Mouse (Mus musculus): ENCODE data around the gene Creld1. TPM values are rescaled to one million over a fixed set of nuclear protein-coding genes. Genes with fewer than 3 reads are reported as not detected.

Gene Creld1
- total RNA-seq (2012; rRNA removed) (4.3 and 6.2 TPM in 2 replicates), total RNA-seq (2014; rRNA removed) (3.3 and 3.4 TPM in 2 replicates), polyA plus RNA-seq (2012; ENCODE audit: insufficient read length, low read depth) (12.9 and 14.3 TPM in 2 replicates)

DNA sequence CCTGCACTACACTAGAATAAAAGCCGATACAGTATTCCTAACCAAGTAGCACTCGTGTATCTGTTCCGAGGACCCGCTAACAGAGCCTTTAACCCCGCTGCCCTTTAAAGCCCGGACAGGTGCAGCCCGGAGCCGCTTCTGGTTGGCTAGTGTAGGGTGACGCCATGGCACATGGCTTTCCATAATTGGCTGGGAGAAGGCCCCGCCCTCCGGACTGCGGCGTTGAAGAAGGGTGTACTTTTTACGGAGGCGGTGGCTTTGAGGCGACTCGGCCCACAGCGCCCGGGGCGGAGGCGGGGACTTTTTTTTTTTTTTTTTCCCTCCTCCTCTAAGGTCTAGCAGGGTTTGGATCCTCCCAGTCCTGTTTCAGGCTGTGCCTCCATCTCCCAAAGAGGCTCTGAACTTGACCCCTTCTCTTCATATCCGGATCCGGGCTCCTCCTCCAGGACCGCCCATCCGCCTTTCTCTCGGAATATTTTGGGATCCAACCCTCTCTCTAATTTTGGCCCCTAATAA lies at the start of gene Creld1:
TSS of gene Creld1 (plus strand) at position 198 of the 516 bp plus-strand sequence.
- peaks cover 2% of the 10 kb centered on the region for H3K9me3 ChIP-seq (replicated peaks; ENCODE audit: low read length)
- no peak; the same call in 1 of the 2 replicates for TF ChIP-seq USF1 (IDR thresholded peaks at IDR 0.05; ENCODE audit: low read depth, low read length)
- TF ChIP-seq MXI1 (IDR thresholded peaks at IDR 0.05; ENCODE audit: low read depth, low read length): peak; percentile 75
- no peak for TF ChIP-seq JUN (IDR thresholded peaks at IDR 0.05; ENCODE audit: insufficient read depth, low read depth, low read length)
- peak; percentile 75 for TF ChIP-seq SIN3A (IDR thresholded peaks at IDR 0.05; ENCODE audit: low read length)
- peak; percentile 22; the same call in 1 of the 2 replicates for TF ChIP-seq HCFC1 (IDR thresholded peaks at IDR 0.05; ENCODE audit: low read depth, low read length)
- no peak for TF ChIP-seq MAFK (IDR thresholded peaks at IDR 0.05; ENCODE audit: insufficient replicate concordance, low read length)
- peak; percentile 53 for TF ChIP-seq CHD2 (IDR thresholded peaks at IDR 0.05; ENCODE audit: low read length)
- TF ChIP-seq POLR2AphosphoS2 (IDR thresholded peaks at IDR 0.05; ENCODE audit: low read depth, low read length): no peak
- TF ChIP-seq MEF2A (IDR thresholded peaks at IDR 0.05; ENCODE audit: borderline replicate concordance, low read depth, low read length): 0 out of 2 replicates have a peak, but pooled peaks have one; percentile 26
- TF ChIP-seq BHLHE40 (IDR thresholded peaks at IDR 0.05; ENCODE audit: low read depth, low read length): no peak
- no peak for TF ChIP-seq CHD1 (IDR thresholded peaks at IDR 0.05; ENCODE audit: low read depth, low read length)
- TF ChIP-seq NRF1 (IDR thresholded peaks at IDR 0.05; ENCODE audit: low read depth, low read length): peak; percentile 18; the same call in 1 of the 2 replicates
- no peak for TF ChIP-seq GABPA (IDR thresholded peaks at IDR 0.05; ENCODE audit: insufficient replicate concordance, low read depth, low read length)
- TF ChIP-seq RCOR1 (conservative IDR thresholded peaks at IDR 0.05; ENCODE audit: low read depth, low read length): peak; percentile 81; the same call in 1 of the 2 replicates
- no peak for TF ChIP-seq ETS1 (conservative IDR thresholded peaks at IDR 0.05; ENCODE audit: low read depth, low read length)
- TF ChIP-seq ZMIZ1 (IDR thresholded peaks at IDR 0.05; ENCODE audit: low read depth, low read length): peak; percentile 52; the same call in 1 of the 2 replicates
- peak; percentile 94 for TF ChIP-seq POLR2A (IDR thresholded peaks at IDR 0.05; ENCODE audit: low read depth, low read length)
- peak; percentile 77 for TF ChIP-seq MAX (IDR thresholded peaks at IDR 0.05; ENCODE audit: low read length)
- no peak for TF ChIP-seq USF2 (conservative IDR thresholded peaks at IDR 0.05; ENCODE audit: low read depth, low read length)
- 0 out of 2 replicates have a peak, but pooled peaks have one; percentile 37 for TF ChIP-seq TCF12 (IDR thresholded peaks at IDR 0.05; ENCODE audit: low read depth, low read length)
- TF ChIP-seq ZC3H11A (IDR thresholded peaks at IDR 0.05; ENCODE audit: low read depth, low read length): no peak
- no peak for TF ChIP-seq SMC3 (IDR thresholded peaks at IDR 0.05; ENCODE audit: low read depth, low read length)
- peak; percentile 69 for TF ChIP-seq NELFE (IDR thresholded peaks at IDR 0.05; ENCODE audit: low read depth, low read length)
- no peak for TF ChIP-seq CTCF (conservative IDR thresholded peaks at IDR 0.05 in 1 of 2, IDR thresholded peaks at IDR 0.05 in 1 of 2; ENCODE audit: low read depth in 2 of 2, low read length in 2 of 2)
- TF ChIP-seq UBTF (IDR thresholded peaks at IDR 0.05; ENCODE audit: low read depth, low read length): 0 out of 2 replicates have a peak, but pooled peaks have one; percentile 52
- no peak; the same call in 1 of the 2 replicates for TF ChIP-seq ELF1 (IDR thresholded peaks at IDR 0.05; ENCODE audit: low read depth, low read length)
- TF ChIP-seq ZKSCAN1 (IDR thresholded peaks at IDR 0.05; ENCODE audit: borderline replicate concordance, low read depth, low read length): no peak
- no peak for TF ChIP-seq PAX5 (IDR thresholded peaks at IDR 0.05; ENCODE audit: low read length)
- TF ChIP-seq TBP (conservative IDR thresholded peaks at IDR 0.05; ENCODE audit: low read depth, low read length): peak; percentile 91
- no peak for TF ChIP-seq IRF4 (IDR thresholded peaks at IDR 0.05; ENCODE audit: low read depth, low read length)
- peak; percentile 96 for TF ChIP-seq ZNF384 (IDR thresholded peaks at IDR 0.05; ENCODE audit: low read depth, low read length)
- no peak for TF ChIP-seq RAD21 (IDR thresholded peaks at IDR 0.05; ENCODE audit: low read depth, low read length)
- TF ChIP-seq EP300 (IDR thresholded peaks at IDR 0.05; ENCODE audit: low read length): no peak; the same call in 1 of the 2 replicates
- TF ChIP-seq MAZ (IDR thresholded peaks at IDR 0.05; ENCODE audit: low read depth, low read length): 0 out of 2 replicates have a peak, but pooled peaks have one; percentile 26
- peak; percentile 66; the same call in 1 of the 2 replicates for TF ChIP-seq MYC (IDR thresholded peaks at IDR 0.05; ENCODE audit: low read depth, low read length)
- TF ChIP-seq E2F4 (IDR thresholded peaks at IDR 0.05; ENCODE audit: insufficient replicate concordance, low read depth, low read length): no peak
- TF ChIP-seq KAT2A (IDR thresholded peaks at IDR 0.05; ENCODE audit: insufficient replicate concordance, low read length): no peak
- no peak for TF ChIP-seq JUND (conservative IDR thresholded peaks at IDR 0.05; ENCODE audit: low read depth, low read length)
- H3K4me1 ChIP-seq (ENCODE audit: control insufficient read depth in 1 of 2, insufficient read depth in 2 of 2): peaks cover 15 to 42% of the 10 kb centered on the region in 2 experiments
- dilution Hi-C loops (cut with MboI; ENCODE audit: extremely low pct_ligation_motif_present, extremely low pct_unique_long_range_greater_than_20kb, low sequenced_read_pairs) (no loop called here), in situ Hi-C loops (cut with MboI; ENCODE audit: low pct_ligation_motif_present, low pct_unique_long_range_greater_than_20kb, low sequenced_read_pairs) (no loop called here)
- peaks cover 0 to 13% of the 10 kb centered on the region in 2 experiments for H3K36me3 ChIP-seq (replicated peaks in 1 of 2; ENCODE audit: control insufficient read depth in 1 of 2, insufficient read depth in 1 of 2, low read length in 1 of 2)
- H3K9ac ChIP-seq (ENCODE audit: insufficient read depth, low read depth): peak within 1 kb of the TSS; percentile 90
- peaks cover 6% of the 10 kb centered on the region for H3K27me3 ChIP-seq (replicated peaks)
- H3K4me2 ChIP-seq (ENCODE audit: insufficient read depth, low read depth, poor library complexity, severe bottlenecking): peak within 1 kb of the TSS; percentile 88
- DNase-seq (ENCODE audit: extremely low read depth): peak; percentile 96
- H3K27ac ChIP-seq (ENCODE audit: insufficient read depth, low read depth): no peak within 1 kb of the TSS
- H3K4me3 ChIP-seq (replicated peaks in 1 of 3; ENCODE audit: low read depth in 2 of 3, low read length in 2 of 3, poor library complexity in 1 of 3): peak within 1 kb of the TSS; percentile 58 to 84 (median 73)
- H3K79me2 ChIP-seq (replicated peaks; ENCODE audit: control insufficient read depth, extremely low read depth, insufficient read depth, poor library complexity, severe bottlenecking): no peaks in the 10 kb centered on the region

All from CH12.LX (cell line).